Mouse (Mus musculus) midbrain, embryonic 15.5 days (tissue): ENCODE data around the gene Gm7903. TPM values are rescaled to one million over a fixed set of nuclear protein-coding genes. Genes with fewer than 3 reads are reported as not detected.
"Not testable (repeated sequence)": the region's sequence is repeated elsewhere in the genome, so short reads cannot be mapped to it uniquely, and the experiment has no call there.

Experiments used
- ATAC-seq: fragments of 200-750 bp; cut with Nextera tagmentation; replicated peaks from 2 replicates; pipeline ENCODE4 v1.8.0; 2017; ENCODE audit warnings: moderate TSS enrichment
- H3K27ac ChIP-seq: fragments of 300-500 bp; sonication (generic); 2 replicates; pipeline ENCODE4 v1.5.1; 2015; ENCODE audit warnings: mild to moderate bottlenecking, inconsistent platforms
- H3K27me3 ChIP-seq: fragments of 300-500 bp; sonication (generic); replicated peaks from 2 replicates; pipeline ENCODE4 v1.6.1; 2015; ENCODE audit warnings: inconsistent platforms
- H3K36me3 ChIP-seq: fragments of 300-500 bp; sonication (generic); replicated peaks from 2 replicates; pipeline ENCODE4 v1.6.1; 2015; ENCODE audit warnings: inconsistent platforms
- H3K4me1 ChIP-seq: fragments of 300-500 bp; sonication (generic); 2 replicates; pipeline ENCODE4 v1.6.1; 2015; ENCODE audit warnings: inconsistent platforms
- H3K4me2 ChIP-seq: fragments of 300-500 bp; sonication (generic); 2 replicates; pipeline ENCODE4 v1.6.1; 2015; ENCODE audit warnings: inconsistent platforms, mild to moderate bottlenecking, moderate library complexity
- H3K4me3 ChIP-seq: fragments of 300-500 bp; sonication (generic); 2 replicates; pipeline ENCODE4 v1.5.1; 2015; ENCODE audit warnings: mild to moderate bottlenecking, inconsistent platforms
- H3K9ac ChIP-seq: fragments of 300-500 bp; sonication (generic); 2 replicates; pipeline ENCODE4 v1.6.1; 2015; ENCODE audit warnings: mild to moderate bottlenecking, inconsistent platforms
- H3K9me3 ChIP-seq: fragments of 300-500 bp; sonication (generic); 2 replicates; pipeline ENCODE4 v1.6.1; 2016; ENCODE audit warnings: inconsistent platforms
- WGBS: fragments of 180-500 bp; shearing (Covaris S2); methylation state at CpG from one replicate; pipeline ENCODE4 v1.1.7; 2015; ENCODE audit warnings: mixed read lengths; 5-methylcytosine and 5-hydroxymethylcytosine counted together
- polyA plus RNA-seq: library from polyadenylated mRNA; unstranded; fragments of >200 nt; fragmentation: Nextera tagmentation; extraction: Ambion mirVana; gene quantifications from 2 replicates; pipeline ENCODE4 v1.2.1, GENCODE M21; 2015

The Gm7903 gene
- polyA plus RNA-seq, result 0.05 TPM in 1 of 2 replicates, not detected in the other

DNA sequence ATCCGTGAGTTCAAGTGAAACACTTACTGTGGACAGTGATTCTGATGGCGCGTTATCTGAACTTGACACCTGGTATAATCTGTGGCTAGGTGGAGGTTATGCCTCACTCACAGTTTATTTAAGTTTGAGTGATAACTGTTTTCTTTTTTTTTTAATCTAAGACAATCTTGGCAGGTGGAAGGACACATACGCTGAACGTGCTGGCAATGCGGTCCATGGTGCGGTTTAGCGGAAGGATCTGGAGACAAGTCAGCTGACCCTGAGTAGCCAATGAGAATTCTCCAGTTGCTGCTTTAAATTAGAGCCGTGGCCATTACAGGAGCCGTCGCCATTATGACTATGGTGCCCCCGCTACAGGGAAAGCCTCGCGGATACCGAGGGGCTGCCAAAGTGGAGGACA is at the start of gene Gm7903:
Gene Gm7903 (plus strand): TSS at position 301 of the 400 bp plus-strand sequence.
- not testable (repeated sequence) for H3K4me2 ChIP-seq, H3K27me3 ChIP-seq, H3K4me3 ChIP-seq, H3K9me3 ChIP-seq, H3K27ac ChIP-seq, H3K36me3 ChIP-seq, H3K4me1 ChIP-seq, H3K9ac ChIP-seq, ATAC-seq
- no CpG with 5 or more reads among the region's 15 CpGs for WGBS

DNA sequence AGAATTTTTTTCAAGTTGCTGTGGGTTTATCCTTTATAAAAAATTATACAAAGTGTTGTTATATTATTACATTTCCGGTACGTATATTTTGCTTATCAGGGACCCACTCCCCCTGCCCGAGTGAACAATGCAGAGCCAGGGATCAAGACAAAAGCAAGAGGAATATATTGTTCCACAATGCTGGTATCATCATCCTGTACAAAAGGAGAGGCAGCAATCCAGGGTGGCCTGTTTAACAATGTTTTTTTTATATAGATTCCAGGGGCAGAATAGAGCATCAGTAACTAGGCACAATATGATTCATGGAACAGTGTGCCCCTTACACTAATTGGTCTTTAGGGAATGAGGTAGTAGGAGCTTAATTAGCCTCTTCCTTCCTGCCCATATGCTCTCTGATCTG is 30.1 kb upstream of the Gm7903 start:
- not testable (repeated sequence) for H3K9ac ChIP-seq, H3K4me3 ChIP-seq, H3K27me3 ChIP-seq, H3K27ac ChIP-seq, ATAC-seq, H3K4me2 ChIP-seq, H3K36me3 ChIP-seq, H3K9me3 ChIP-seq, H3K4me1 ChIP-seq
- WGBS, result no CpG with 5 or more reads among the region's 3 CpGs

DNA sequence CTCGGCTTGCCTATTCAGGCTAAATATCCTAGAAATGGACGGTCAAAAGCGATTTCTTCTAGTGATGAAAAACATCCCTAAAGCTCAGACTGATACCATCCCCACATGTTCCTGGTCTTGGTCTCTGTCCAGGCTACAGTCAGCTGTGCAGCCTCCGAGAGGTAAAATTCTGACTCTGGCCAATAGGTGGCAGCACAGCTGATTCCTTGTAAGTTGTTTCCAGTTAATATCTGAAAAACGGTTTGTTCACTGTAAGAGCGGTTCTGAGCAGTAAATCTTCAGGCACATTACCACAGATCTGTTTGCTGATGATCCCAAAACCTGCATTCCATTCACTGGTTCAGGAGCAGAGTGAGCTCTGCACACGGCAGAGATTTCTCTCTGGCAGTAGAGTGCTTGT is 12.4 kb upstream of the Gm7903 start:
- H3K4me1 ChIP-seq, H3K9me3 ChIP-seq, H3K36me3 ChIP-seq, H3K27me3 ChIP-seq, H3K4me3 ChIP-seq, ATAC-seq, H3K4me2 ChIP-seq, H3K27ac ChIP-seq, H3K9ac ChIP-seq: not testable (repeated sequence)
- 35% methylated on average over 4 of the region's 7 CpGs for WGBS

DNA sequence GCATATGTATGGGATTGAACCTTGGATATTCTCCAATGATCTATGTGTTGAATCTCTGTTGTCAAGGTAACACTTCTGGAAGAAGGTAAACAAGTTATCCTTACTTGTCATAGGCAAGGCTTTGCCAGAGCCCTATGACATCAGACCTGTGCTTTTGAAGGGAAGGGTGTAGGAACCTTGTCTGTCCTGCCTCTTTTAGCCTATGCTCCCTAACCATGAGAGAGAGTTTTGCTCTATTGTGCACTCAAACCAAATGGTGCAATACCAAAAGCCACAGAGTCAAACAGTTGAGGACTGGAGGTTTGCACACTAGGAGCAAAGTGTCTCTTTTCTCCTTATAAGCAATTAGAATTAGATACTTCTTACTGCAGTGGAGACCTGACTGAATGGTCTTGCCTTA is 11.8 kb upstream of the Gm7903 start:
- H3K27me3 ChIP-seq, H3K4me3 ChIP-seq, H3K9ac ChIP-seq, H3K4me2 ChIP-seq, ATAC-seq, H3K4me1 ChIP-seq, H3K9me3 ChIP-seq, H3K36me3 ChIP-seq, H3K27ac ChIP-seq: not testable (repeated sequence)

DNA sequence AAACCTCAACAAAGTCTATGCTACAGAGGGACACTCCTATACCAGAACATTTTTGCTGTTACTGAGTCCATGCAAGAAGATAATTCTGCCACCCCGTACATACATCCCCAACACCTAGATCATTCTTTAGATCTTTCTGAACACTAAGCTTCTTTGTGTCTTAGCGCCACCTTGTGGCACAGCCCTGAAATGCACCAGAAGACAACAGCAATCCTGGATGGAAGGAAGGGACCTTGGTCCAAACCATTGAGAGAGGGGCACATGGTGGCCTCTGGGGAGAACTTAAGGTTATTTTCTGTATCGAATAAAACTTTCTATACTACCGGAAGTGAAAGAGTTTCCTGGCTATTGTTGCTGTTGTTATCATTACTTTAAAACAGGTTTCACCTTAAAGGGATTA is 11.2 kb upstream of the Gm7903 start:
- H3K27me3 ChIP-seq, ATAC-seq, H3K4me1 ChIP-seq, H3K27ac ChIP-seq, H3K36me3 ChIP-seq, H3K4me3 ChIP-seq, H3K9ac ChIP-seq, H3K9me3 ChIP-seq, H3K4me2 ChIP-seq: not testable (repeated sequence)
- WGBS, result no CpG with 5 or more reads among the region's 4 CpGs

DNA sequence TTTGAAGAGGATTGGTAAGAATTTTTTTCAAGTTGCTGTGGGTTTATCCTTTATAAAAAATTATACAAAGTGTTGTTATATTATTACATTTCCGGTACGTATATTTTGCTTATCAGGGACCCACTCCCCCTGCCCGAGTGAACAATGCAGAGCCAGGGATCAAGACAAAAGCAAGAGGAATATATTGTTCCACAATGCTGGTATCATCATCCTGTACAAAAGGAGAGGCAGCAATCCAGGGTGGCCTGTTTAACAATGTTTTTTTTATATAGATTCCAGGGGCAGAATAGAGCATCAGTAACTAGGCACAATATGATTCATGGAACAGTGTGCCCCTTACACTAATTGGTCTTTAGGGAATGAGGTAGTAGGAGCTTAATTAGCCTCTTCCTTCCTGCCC is 30.5 kb downstream of the Gm7903 start:
- H3K4me3 ChIP-seq, H3K4me2 ChIP-seq, H3K4me1 ChIP-seq, H3K9me3 ChIP-seq, ATAC-seq, H3K9ac ChIP-seq, H3K36me3 ChIP-seq, H3K27ac ChIP-seq, H3K27me3 ChIP-seq: not testable (repeated sequence)
- WGBS, result no CpG with 5 or more reads among the region's 3 CpGs

DNA sequence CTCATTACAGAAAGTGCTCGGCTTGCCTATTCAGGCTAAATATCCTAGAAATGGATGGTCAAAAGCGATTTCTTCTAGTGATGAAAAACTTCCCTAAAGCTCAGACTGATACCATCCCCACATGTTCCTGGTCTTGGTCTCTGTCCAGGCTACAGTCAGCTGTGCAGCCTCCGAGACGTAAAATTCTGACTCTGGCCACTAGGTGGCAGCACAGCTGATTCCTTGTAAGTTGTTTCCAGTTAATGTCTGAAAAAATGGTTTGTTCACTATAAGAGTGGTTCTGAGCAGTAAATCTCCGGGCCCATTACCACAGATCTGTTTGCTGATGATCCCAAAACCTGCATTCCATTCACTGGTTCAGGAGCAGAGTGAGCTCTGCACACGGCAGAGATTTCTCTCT is 48.3 kb downstream of the Gm7903 start:
- not testable (repeated sequence) for H3K36me3 ChIP-seq, H3K4me2 ChIP-seq, H3K4me1 ChIP-seq, H3K9ac ChIP-seq, H3K27me3 ChIP-seq, ATAC-seq, H3K9me3 ChIP-seq, H3K4me3 ChIP-seq, H3K27ac ChIP-seq
- WGBS, result no CpG with 5 or more reads among the region's 6 CpGs

DNA sequence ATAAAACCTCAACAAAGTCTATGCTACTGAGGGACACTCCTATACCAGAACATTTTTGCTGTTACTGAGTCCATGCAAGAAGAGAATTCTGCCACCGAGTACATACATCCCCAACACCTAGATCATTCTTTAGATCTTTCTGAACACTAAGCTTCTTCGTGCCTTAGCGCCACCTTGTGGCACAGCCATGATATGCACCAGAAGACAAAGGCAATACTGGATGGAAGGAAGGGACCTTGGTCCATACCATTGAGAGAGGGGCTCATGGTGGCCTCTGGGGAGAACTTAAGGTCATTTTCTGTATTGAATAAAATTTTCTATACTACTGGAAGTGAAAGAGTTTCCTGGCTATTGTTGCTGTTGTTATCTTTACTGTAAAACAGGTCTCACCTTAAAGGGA is 49.5 kb downstream of the Gm7903 start:
- not testable (repeated sequence) for H3K9me3 ChIP-seq

More for the DNA sequence above, 49.5 kb downstream of the Gm7903 start:
- WGBS, result no CpG with 5 or more reads among the region's 3 CpGs
- H3K4me3 ChIP-seq, H3K9ac ChIP-seq, H3K4me2 ChIP-seq, H3K27me3 ChIP-seq, H3K27ac ChIP-seq, H3K36me3 ChIP-seq, ATAC-seq, H3K4me1 ChIP-seq: not testable (repeated sequence)

Other genes with a start within 250 kb of the Gm7903 start
- gene Tceal6, start 223.1 kb upstream of the Gm7903 start, polyA plus RNA-seq, result 42.7 and 45.1 TPM in 2 replicates
- gene Pramel3, start 131.5 kb upstream of the Gm7903 start, polyA plus RNA-seq, result not detected in 2 replicates
- not detected in 2 replicates for gene Gm5128, start 60.6 kb upstream of the Gm7903 start, polyA plus RNA-seq
- gene AV320801, start 60.8 kb downstream of the Gm7903 start, polyA plus RNA-seq, result not detected in 2 replicates
- not detected in 2 replicates for gene Nxf7, start 164.9 kb downstream of the Gm7903 start, polyA plus RNA-seq
- not detected in 2 replicates for gene Prame, start 193.9 kb downstream of the Gm7903 start, polyA plus RNA-seq